Mouse (Mus musculus): ENCODE data around the gene Pum2. TPM values are rescaled to one million over a fixed set of nuclear protein-coding genes. Genes with fewer than 3 reads are reported as not detected.
"Not testable (repeated sequence)": the region's sequence is repeated elsewhere in the genome, so short reads cannot be mapped to it uniquely, and the experiment has no call there.

Pum2 gene
- 100 to 1,000 TPM; 116 to 149 TPM for total RNA-seq (2021)
- long read RNA-seq, experiment 1, full-length matches to known transcripts, result 6 of 21 reads
- long read RNA-seq, experiment 1, partial matches to known transcripts, result 1 of 21 reads
- long read RNA-seq, experiment 1, other reads (novel, unspliced or antisense), result 14 of 21 reads
- long read RNA-seq, experiment 2, full-length matches to known transcripts, result 29 of 78 reads
- long read RNA-seq, experiment 2, partial matches to known transcripts, result 20 of 78 reads
- long read RNA-seq, experiment 2, other reads (novel, unspliced or antisense), result 29 of 78 reads

- peak; percentile 93 to 95 for DNase-seq (ENCODE audit: low spot score in 2 of 2)
These were observed at the start of gene Pum2 for GRCm38 (mm10) chr12:8673974-8674306. Pum2 (plus strand) TSS chr12:8674134.

GRCm38 (mm10) chr12:8629537-8629936 lies 44.4 kb upstream of the Pum2 start:
- DNase-seq (ENCODE audit: low spot score in 2 of 2), result no peak

- no peak for DNase-seq (ENCODE audit: low spot score in 2 of 2)
These were observed 42.2 kb upstream of the Pum2 start for GRCm38 (mm10) chr12:8631691-8632090.

- DNase-seq (ENCODE audit: low spot score in 2 of 2), result no peak
These were observed 41.1 kb upstream of the Pum2 start for GRCm38 (mm10) chr12:8632737-8633365.

DNA sequence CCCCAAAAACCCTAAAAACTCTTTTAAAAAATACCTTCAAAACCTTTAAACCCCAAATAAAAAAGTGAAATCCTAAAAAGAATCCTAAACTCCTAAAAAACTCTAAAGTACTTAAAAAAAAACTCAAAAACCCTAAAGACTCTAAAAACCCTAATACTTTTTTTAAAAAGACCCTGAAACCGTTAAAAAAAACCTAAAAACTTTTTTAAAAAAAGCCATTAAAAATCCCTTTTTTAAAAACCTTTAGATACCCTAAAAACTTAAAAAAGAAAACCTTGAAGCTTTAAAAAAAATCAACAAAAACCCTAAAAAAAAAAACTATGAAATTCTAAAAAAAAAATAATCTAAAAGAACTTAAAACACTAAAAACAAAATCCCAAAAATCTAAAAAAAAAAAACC lies 39.6 kb upstream of the Pum2 start:
- DNase-seq (ENCODE audit: low spot score in 2 of 2), result no peak

DNA sequence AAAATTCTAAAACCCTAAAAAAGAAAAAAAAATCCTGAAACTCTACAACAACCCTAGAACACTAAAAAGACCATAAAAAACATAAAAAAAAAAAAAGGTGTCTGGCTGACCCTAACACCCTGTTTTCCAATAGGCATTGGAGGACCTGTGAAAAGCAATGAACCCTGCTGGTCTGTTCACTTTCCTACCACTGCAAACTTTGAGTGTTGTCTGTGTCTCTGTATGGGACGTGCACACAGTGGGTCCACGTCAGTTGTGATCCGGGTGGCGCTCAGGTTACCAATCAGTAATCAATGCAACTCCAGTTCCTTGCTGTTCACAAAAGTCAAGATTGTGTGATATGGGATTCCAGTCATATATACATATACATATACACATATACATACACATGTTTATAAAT lies 38.4 kb upstream of the Pum2 start:
- no peak for DNase-seq (ENCODE audit: low spot score in 2 of 2)

DNA sequence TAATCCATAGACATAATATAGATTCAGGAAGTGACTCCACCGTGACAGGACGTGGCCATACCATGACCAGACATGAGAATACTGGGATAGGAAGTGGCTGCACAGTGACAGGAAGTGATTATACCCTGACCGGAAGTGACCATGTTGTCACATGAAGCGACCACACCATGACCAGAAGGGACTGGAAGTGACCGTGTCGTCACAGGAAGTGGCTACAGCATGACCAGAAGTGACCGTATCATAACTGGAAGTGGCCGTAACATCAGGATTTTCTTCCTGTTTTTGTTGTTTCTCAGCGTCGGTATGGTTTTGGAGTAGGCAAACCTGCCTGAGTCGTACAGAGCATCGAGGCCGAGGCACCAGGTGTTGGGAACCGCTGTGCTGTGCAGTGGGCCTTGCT lies 37.0 kb upstream of the Pum2 start:
- no peak for DNase-seq (ENCODE audit: low spot score in 2 of 2)

DNA sequence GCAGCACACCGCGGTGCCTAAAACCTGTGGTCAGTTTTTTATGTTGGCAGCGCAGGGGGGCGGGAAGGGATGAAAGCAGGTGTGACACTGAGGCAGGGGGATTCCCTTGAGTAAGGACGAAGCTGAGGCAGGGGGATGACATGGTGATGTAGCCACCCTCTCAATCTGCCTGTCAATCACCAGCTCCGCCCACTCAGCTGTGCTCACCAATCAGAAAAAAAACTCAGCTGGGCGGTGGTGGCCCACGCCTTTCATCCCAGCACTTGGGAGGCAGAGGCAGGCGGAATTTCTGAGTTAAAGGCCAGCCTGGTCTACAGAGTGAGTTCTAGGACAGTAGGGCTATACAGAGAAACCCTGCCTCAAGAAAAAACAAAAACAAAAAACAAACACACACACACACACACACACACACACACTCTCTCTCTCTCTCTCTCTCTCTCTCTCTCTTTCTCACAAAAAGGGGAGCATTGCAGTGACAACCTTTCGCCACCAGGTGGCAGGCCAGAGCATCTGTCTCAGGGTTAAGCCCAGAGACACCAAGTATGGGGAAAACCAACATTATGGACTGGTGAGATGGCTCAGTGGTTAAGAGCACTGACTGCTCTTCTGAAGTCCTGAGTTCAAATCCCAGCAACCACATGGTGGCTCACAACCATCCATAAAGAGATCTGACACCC lies 35.4 kb upstream of the Pum2 start:
- DNase-seq (ENCODE audit: low spot score in 2 of 2), result peak; percentile 81 to 85

- DNase-seq (ENCODE audit: low spot score in 2 of 2), result not testable (repeated sequence)
These were observed 33.7 kb upstream of the Pum2 start for GRCm38 (mm10) chr12:8640186-8640585.

DNA sequence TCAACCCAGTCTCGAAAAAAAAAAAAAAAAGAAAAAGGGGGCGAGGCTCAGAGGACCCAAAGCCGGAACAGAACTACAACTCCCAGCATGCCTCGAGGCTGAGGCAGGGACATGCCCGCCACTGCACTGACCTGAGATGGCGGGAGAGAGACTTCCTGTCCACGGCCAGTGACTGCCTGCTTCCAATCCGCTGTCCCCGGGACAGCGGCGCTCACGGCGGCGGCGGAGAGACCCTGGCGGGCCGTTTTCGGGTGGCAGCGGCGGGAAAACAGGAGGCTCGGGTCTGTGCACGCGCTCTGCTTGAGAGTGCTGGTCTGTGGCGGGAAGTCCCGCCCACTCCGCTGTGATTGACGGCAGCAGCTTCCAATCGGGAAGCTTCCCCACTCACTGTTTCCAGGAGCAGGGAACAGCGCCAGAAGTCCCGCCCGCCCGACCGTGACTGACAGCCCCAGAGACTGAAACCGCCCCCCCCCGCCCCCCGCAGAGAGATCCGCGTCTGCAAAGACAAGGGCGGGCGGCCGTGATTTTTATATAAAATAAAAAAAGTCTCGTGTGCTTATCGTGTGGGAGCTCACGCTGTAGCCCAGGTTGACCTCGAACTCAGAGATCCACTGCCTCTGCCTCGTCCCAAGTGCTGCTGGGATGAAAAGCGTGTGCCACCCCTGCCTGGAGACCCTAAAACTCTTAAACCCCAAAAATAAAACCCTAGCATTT lies 33.1 kb upstream of the Pum2 start:
- peak; percentile 99 for DNase-seq (ENCODE audit: low spot score in 2 of 2)

- peak in 1 of 2 experiments; percentile 17 for DNase-seq (ENCODE audit: low spot score in 2 of 2)
These were observed 32.6 kb upstream of the Pum2 start for GRCm38 (mm10) chr12:8641425-8641735.

GRCm38 (mm10) chr12:8648211-8648610 lies 25.7 kb upstream of the Pum2 start:
- DNase-seq (ENCODE audit: low spot score in 2 of 2), result not testable (repeated sequence)

GRCm38 (mm10) chr12:8650027-8650426 lies 23.9 kb upstream of the Pum2 start:
- not testable (repeated sequence) for DNase-seq (ENCODE audit: low spot score in 2 of 2)

DNA sequence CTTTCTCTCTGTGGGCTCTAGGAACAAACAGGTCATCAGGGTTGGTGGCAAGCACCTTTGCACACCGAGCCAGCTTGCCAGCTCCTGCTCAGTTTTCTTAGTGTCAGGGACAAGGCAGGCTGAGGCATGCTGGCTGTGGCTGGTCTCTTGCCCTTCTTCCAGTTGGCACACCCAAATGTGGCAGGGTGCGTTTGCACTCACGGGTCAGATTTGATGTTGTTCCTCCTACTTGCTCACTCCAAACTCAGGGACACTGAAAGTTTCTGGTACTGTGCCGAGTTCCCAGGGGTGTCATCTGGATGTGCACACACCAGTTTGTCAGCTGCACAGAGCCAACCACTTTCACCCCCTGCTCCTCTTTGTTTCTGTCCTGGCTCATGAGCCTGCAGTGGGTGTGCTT lies 17.3 kb upstream of the Pum2 start:
- no peak for DNase-seq (ENCODE audit: low spot score in 2 of 2)

DNA sequence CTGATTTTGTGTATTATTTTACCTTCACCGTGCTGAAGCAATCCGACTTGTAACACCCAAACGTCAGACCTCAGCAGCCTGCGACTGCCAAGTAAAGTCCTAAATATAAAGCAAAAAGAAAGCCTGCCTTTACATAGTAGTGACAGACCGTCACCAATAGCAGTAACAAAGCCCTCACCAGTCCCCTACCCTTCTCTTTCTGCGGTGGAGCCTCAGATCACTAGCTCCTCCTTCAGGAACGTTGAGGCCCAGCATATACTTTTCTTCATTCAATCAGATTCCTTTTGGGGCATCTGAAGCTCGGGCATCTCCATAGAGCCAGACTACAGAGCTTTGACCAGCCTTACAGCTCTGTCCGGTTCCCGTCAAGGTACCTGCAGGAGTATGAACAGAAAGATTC lies 16.8 kb upstream of the Pum2 start:
- no peak for DNase-seq (ENCODE audit: low spot score in 2 of 2)

DNA sequence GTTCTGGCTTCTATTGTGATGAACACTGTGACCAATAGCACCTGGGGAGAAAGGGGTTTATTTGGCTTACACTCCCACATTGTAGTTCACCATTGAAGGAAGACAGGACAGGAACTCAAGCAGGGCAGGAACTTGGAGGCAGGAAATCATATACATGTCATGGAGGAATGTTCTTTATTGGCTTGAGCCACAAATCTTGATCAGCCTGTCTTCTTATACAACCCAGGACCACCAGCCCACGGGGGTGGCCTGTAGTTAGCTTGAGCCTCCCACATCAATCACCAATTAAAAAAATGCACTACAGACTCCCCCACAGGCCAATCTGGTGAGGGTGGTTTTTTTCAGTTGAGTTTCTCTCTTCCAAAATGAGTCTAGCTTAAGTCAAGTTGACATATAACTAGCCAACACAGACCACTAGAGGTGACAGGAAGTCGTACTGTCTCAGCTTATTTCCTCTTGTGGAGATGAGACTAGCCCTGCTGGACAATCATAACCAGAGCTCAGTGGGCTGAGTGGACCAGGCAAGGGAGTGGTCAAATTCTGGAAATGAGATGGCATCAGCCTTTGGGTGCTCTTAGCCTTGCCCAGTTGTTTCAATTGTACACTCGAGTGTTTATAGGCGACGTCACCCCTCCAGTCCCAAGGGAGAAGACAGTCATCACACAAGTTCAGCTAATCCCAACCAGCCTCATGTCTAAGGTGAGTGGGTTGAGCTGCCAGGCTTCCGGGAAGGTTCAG lies 16.1 kb upstream of the Pum2 start:
- DNase-seq (ENCODE audit: low spot score in 2 of 2), result no peak

- no peak for DNase-seq (ENCODE audit: low spot score in 2 of 2)
These were observed 14.3 kb upstream of the Pum2 start for GRCm38 (mm10) chr12:8659406-8660279.

GRCm38 (mm10) chr12:8661747-8662146 lies 12.2 kb upstream of the Pum2 start:
- no peak for DNase-seq (ENCODE audit: low spot score in 2 of 2)

DNA sequence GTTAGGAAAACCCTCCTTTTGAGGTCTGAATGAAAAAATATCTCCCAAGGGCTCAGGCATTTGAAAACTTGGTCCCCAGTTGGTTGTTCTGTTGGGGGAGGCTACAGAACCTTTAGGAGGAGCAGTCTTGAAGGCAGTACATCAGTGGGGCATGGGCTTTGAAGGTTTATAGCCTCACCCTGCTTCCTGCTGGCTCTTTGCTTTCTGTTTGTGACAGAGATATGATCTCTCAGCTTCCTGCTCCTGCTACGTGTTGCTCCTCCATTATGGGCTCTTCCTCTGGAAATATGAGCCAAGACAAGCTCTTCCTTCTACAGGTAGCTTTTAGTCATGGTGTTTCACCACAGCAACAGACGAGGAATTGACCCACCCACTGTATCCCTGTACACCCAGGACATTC lies 11.8 kb upstream of the Pum2 start:
- no peak for DNase-seq (ENCODE audit: low spot score in 2 of 2)

DNA sequence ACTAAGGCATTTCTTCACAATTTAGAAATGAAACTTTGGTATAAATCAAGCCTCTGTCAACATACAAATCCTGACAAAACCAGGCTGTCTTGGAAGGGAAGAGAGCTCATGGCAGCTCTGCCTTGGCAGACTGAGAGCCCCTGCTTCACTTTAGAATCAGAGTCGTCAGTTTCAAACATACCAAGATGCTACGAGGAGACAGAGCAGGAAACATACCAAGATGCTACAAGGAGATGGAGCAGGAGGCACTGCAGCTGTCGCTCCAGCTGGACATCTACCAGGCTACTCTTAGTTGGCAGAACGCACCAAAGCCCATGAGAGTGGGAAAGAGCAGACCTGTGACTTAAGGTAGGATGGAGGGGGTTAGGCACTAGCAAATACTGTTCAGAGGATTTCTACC lies 11.2 kb upstream of the Pum2 start:
- DNase-seq (ENCODE audit: low spot score in 2 of 2), result no peak

Measured in adrenal gland, adult 18-20 months (tissue).